8 mouse cellular contexts compared by ENCODE assay signal in the genomic region with DNA sequence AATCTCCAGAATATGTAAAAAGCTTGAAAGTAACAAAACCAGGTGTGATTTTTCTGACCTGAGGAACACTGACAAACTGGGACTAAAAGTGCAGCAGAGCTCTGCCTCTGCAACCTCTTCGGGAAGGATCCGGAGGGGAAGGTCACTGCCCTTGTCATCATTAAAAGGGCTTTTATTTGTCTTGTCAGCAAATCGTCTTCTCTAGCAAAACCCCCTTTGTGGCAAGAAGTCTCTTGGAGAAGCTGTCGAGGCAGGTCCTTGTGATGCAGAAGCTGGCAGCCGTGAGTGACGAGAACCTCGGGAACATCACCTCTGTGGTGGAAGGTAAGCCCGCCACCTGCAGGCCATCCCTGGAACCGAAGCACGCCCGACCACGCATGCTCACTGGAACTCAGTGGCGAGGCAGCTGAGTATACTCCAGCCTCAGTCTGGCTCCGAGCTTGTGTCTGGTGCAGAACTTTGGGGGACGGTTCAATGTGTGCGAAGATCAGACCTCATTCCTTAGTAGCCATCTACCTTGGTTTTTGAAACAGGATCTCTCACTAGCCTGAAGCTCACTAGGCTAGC. TPM values are rescaled to one million over a fixed set of nuclear protein-coding genes. Genes with fewer than 3 reads are reported as not detected.
A peak's percentile ranks its signal among the peaks of the same experiment; 100 is the strongest.
DNase-seq lines count a peak whose midpoint lies in the region; ATAC-seq lines count a peak whose summit lies in the region.

No protein-coding gene starts in this region.

- peak; percentile 5 to 9 for DNase-seq in monocyte, adult 2 months (ENCODE audit: low read depth in 1 of 2, low spot score in 2 of 2)
- DNase-seq in embryonic facial prominence, embryonic 11.5 days (ENCODE audit: low spot score): peak; percentile 90
- DNase-seq in heart, adult 11 months: peak; percentile 97
- peak; percentile 94 for DNase-seq in kidney, adult 18-20 months
- DNase-seq in limb, embryonic 11.5 days (ENCODE audit: low spot score): peak; percentile 94
- DNase-seq in spleen, postnatal 14 days (ENCODE audit: low spot score in 2 of 2): peak; percentile 58 to 66

- H3K9me3 ChIP-seq in embryonic facial prominence, embryonic 11.5 days (replicated peaks; ENCODE audit: control insufficient read depth, low read length): no peaks in the 10 kb centered on the region
- no peaks in the 10 kb centered on the region for H3K9me3 ChIP-seq in limb, embryonic 11.5 days (ENCODE audit: control insufficient read depth, low read length)
- no peaks in the 10 kb centered on the region for H3K9me3 ChIP-seq in midbrain, embryonic 15.5 days

- peak overlapping the region; percentile 5; the same call in 1 of the 2 replicates for H3K4me2 ChIP-seq in embryonic facial prominence, embryonic 11.5 days (ENCODE audit: low read depth, low read length)
- H3K4me2 ChIP-seq in limb, embryonic 11.5 days (ENCODE audit: low read depth, severe bottlenecking): peak overlapping the region; percentile 35; the same call in 1 of the 2 replicates
- peak overlapping the region; percentile 28 for H3K4me2 ChIP-seq in midbrain, embryonic 15.5 days

- H3K4me1 ChIP-seq in embryonic facial prominence, embryonic 11.5 days (ENCODE audit: control insufficient read depth, insufficient read depth, low read length): no peaks in the 10 kb centered on the region
- H3K4me1 ChIP-seq in limb, embryonic 11.5 days (ENCODE audit: control insufficient read depth, insufficient read depth, low read length): no peaks in the 10 kb centered on the region
- 0 out of 2 replicates have a peak, but pooled peaks cover 2% of the 10 kb centered on the region for H3K4me1 ChIP-seq in midbrain, embryonic 15.5 days

- 8% methylated on average over 16 of the region's 16 CpGs for WGBS in embryonic facial prominence, embryonic 11.5 days
- 10% methylated on average over 16 of the region's 16 CpGs for whole genome bisulfite sequencing in limb, embryonic 11.5 days
- 8% methylated on average over 16 of the region's 16 CpGs for WGBS in midbrain, embryonic 15.5 days

- no peaks in the 10 kb centered on the region for H3K27me3 ChIP-seq in embryonic facial prominence, embryonic 11.5 days (ENCODE audit: control insufficient read depth, insufficient read depth, low read length)
- no peaks in the 10 kb centered on the region for H3K27me3 ChIP-seq in limb, embryonic 11.5 days (ENCODE audit: control insufficient read depth, insufficient read depth, low read length)
- H3K27me3 ChIP-seq in midbrain, embryonic 15.5 days (replicated peaks): no peaks in the 10 kb centered on the region

- H3K36me3 ChIP-seq in embryonic facial prominence, embryonic 11.5 days (replicated peaks; ENCODE audit: control insufficient read depth, insufficient read depth, low read depth, low read length): no peaks in the 10 kb centered on the region; the same call in 1 of the 2 replicates
- H3K36me3 ChIP-seq in limb, embryonic 11.5 days (ENCODE audit: control insufficient read depth, insufficient read depth, low read length): no peaks in the 10 kb centered on the region
- H3K36me3 ChIP-seq in midbrain, embryonic 15.5 days (replicated peaks): peaks cover 33% of the 10 kb centered on the region

- no peak overlapping the region for H3K9ac ChIP-seq in embryonic facial prominence, embryonic 11.5 days (replicated peaks; ENCODE audit: low read length)
- H3K9ac ChIP-seq in limb, embryonic 11.5 days (ENCODE audit: low read length): 0 out of 2 replicates have a peak overlapping the region, but pooled peaks have one; percentile 40
- H3K9ac ChIP-seq in midbrain, embryonic 15.5 days: no peak overlapping the region

- no peak overlapping the region for H3K27ac ChIP-seq in embryonic facial prominence, embryonic 11.5 days (replicated peaks; ENCODE audit: low read depth, low read length)
- no peak overlapping the region for H3K27ac ChIP-seq in limb, embryonic 11.5 days (replicated peaks; ENCODE audit: low read depth, low read length)
- H3K27ac ChIP-seq in midbrain, embryonic 15.5 days: no peak overlapping the region

- H3K4me3 ChIP-seq in embryonic facial prominence, embryonic 11.5 days (ENCODE audit: low read depth, low read length): no peak overlapping the region
- no peak overlapping the region; the same call in 1 of the 2 replicates for H3K4me3 ChIP-seq in limb, embryonic 11.5 days (ENCODE audit: low read depth, low read length)
- no peak overlapping the region for H3K4me3 ChIP-seq in midbrain, embryonic 15.5 days

- ATAC-seq in monocyte, adult 5-6 weeks (replicated peaks; ENCODE audit: insufficient number of reproducible peaks, low FRiP score, low TSS enrichment, poor library complexity, severe bottlenecking): no peak
- peak; percentile 66; the same call in 1 of the 2 replicates for ATAC-seq in embryonic facial prominence, embryonic 11.5 days (replicated peaks; ENCODE audit: insufficient number of reproducible peaks, low FRiP score, low TSS enrichment, low read depth)
- ATAC-seq in limb, embryonic 11.5 days (ENCODE audit: insufficient number of reproducible peaks, low FRiP score, low TSS enrichment, low read depth): peak; percentile 68; the same call in 1 of the 2 replicates
- peak; percentile 86 for ATAC-seq in midbrain, embryonic 15.5 days (replicated peaks)

RNA-seq across cellular contexts. Expression of a gene that starts 27.5 kb away (rescaled TPM):
- total RNA-seq in monocyte, adult 5-6 weeks (2017): not detected in 3 replicates
- not detected in 2 replicates for polyA plus RNA-seq in embryonic facial prominence, embryonic 11.5 days (2014; fragmentation: Nextera tagmentation; extraction: Ambion mirVana)
- not detected in 2 replicates for polyA plus RNA-seq in limb, embryonic 11.5 days (2014; fragmentation: Nextera tagmentation; extraction: Ambion mirVana)
- polyA plus RNA-seq in midbrain, embryonic 15.5 days (2015; fragmentation: Nextera tagmentation; extraction: Ambion mirVana): 0.19 TPM in 1 of 2 replicates, not detected in the other

RNA-seq across cellular contexts. Expression of a gene that starts 48.2 kb away (rescaled TPM):
- 27.5 to 35.1 TPM (median 30.2 TPM) in 3 replicates for total RNA-seq in monocyte, adult 5-6 weeks (2017)
- polyA plus RNA-seq in embryonic facial prominence, embryonic 11.5 days (2014; fragmentation: Nextera tagmentation; extraction: Ambion mirVana): 154 and 172 TPM in 2 replicates
- 151 and 169 TPM in 2 replicates for polyA plus RNA-seq in limb, embryonic 11.5 days (2014; fragmentation: Nextera tagmentation; extraction: Ambion mirVana)
- 14.6 and 17.2 TPM in 2 replicates for polyA plus RNA-seq in midbrain, embryonic 15.5 days (2015; fragmentation: Nextera tagmentation; extraction: Ambion mirVana)

Comparison
In these comparisons a context has a peak if more than half of its experiments do, and no peak if none do; other contexts are left out.
1. DNase-seq: peak in every context shown above with its lines; median percentile 97 in heart, adult 11 months; 94 in kidney, adult 18-20 months; 94 in limb, embryonic 11.5 days; 90 in embryonic facial prominence, embryonic 11.5 days; 62 in spleen, postnatal 14 days; 7 in monocyte, adult 2 months.